Mouse (Mus musculus) intestine, embryonic 14.5 days (tissue): ENCODE measurements at regions not wholly inside any gene's neighbourhood (a gene's known extent, or its start where the extent isn't known, plus 50 kb on each side); places are given as distances from the start of the nearest gene placed in this dataset.
A peak's percentile ranks its signal among the peaks of the same experiment; 100 is the strongest.

Experiments used
- ATAC-seq: fragments of 200-750 bp; cut with Nextera tagmentation; replicated peaks from 2 replicates; pipeline ENCODE4 v1.8.0; 2017; ENCODE audit warnings: low read depth, moderate number of reproducible peaks, moderate TSS enrichment, moderate library complexity; ENCODE audit not compliant: low FRiP score, low TSS enrichment
- DNase-seq: peaks from one replicate; pipeline ENCODE4 v3.0.0-alpha.2; 2018; ENCODE audit warnings: low spot score
- H3K27ac ChIP-seq: fragments of 300-500 bp; sonication (generic); 2 replicates; pipeline ENCODE4 v1.5.1; 2014; ENCODE audit warnings: low read depth, mild to moderate bottlenecking, control low read depth
- H3K27me3 ChIP-seq: fragments of 300-500 bp; sonication (generic); replicated peaks from 2 replicates; pipeline ENCODE4 v1.6.1; 2014; ENCODE audit warnings: low read length, control low read depth; ENCODE audit not compliant: control insufficient read depth, insufficient read depth
- H3K36me3 ChIP-seq: fragments of 300-500 bp; sonication (generic); 2 replicates; pipeline ENCODE4 v1.6.1; 2014; ENCODE audit warnings: low read length, control low read depth; ENCODE audit not compliant: control insufficient read depth, insufficient read depth
- H3K4me1 ChIP-seq: fragments of 300-500 bp; sonication (generic); replicated peaks from 2 replicates; pipeline ENCODE4 v1.6.1; 2014; ENCODE audit warnings: low read length, control low read depth, mixed read lengths; ENCODE audit not compliant: control insufficient read depth, insufficient read depth
- H3K4me2 ChIP-seq: fragments of 300-500 bp; sonication (generic); 2 replicates; pipeline ENCODE4 v1.6.1; 2014; ENCODE audit warnings: low read length
- H3K4me3 ChIP-seq: fragments of 300-500 bp; sonication (generic); 2 replicates; pipeline ENCODE4 v1.5.1; 2014; ENCODE audit warnings: low read depth, low read length, control low read depth, mixed read lengths
- H3K9ac ChIP-seq: fragments of 300-500 bp; sonication (generic); 2 replicates; pipeline ENCODE4 v1.6.1; 2014; ENCODE audit warnings: mild to moderate bottlenecking, low read length
- H3K9me3 ChIP-seq: fragments of 300-500 bp; sonication (generic); 2 replicates; pipeline ENCODE4 v1.6.1; 2016; ENCODE audit warnings: low read length, control low read depth; ENCODE audit not compliant: control insufficient read depth
- WGBS: fragments of 180-500 bp; shearing (Covaris S2); extraction: QIAGEN DNeasy Blood & Tissue Kit; methylation state at CpG from one replicate; pipeline ENCODE4 v1.1.7; 2014; 5-methylcytosine and 5-hydroxymethylcytosine counted together

DNA sequence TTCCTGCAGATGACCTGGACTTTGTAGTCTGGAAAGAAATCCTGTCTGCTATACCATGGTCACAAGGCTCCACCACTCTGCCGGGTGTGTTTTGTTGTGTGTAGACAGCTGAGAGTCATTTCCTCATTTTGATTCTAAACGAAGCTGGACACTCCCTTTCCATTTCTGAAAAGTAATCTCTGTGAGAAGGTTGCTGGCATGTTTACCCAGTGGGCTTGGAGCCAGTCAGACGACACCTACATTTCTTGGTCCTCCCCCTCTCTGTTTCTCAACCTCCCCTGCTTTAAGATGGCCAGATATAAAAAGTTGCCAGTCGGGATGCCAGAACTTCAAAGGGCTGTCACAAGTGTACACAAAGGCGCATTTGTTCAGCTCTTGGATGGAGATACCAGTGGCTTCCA lies 100.8 kb upstream of the Agr3 start:
- Histone ChIP-seq H3K27ac (peak overlapping the region; percentile 34; the same call in 1 of the 2 replicates), H3K9me3 (no peaks in the 10 kb centered on the region), H3K4me2 (no peak overlapping the region), H3K9ac (no peak overlapping the region), H3K4me1 (0 out of 2 replicates have a peak, but pooled peaks cover 3% of the 10 kb centered on the region), H3K27me3 (no peaks in the 10 kb centered on the region), H3K4me3 (no peak overlapping the region), H3K36me3 (no peaks in the 10 kb centered on the region)
- DNase-seq (no peak), ATAC-seq (peak; percentile 43; the same call in 1 of the 2 replicates)
- 11% methylated on average over 5 of the region's 5 CpGs for WGBS

DNA sequence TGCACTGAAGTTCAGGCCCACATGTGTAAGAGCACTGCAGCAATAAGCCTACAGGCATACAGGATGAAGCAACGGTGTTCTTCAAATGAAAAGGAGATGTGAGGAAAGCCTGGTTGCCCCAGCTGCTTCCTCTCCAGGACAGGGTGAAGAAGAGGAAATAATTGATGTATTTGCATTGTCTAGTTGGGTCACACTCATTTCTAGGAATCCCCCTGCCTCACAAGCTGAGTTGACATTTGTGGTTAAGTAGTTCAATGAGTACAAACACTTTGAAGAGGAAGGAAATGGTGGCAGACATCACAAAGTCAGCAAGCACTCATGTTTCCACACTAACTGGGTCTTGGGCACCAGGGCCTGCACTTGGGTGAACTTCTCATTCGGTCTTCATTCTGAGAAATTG lies 126.2 kb upstream of the Agr3 start:
- ATAC-seq (no peak), DNase-seq (no peak)
- no peak overlapping the region for H3K4me3 ChIP-seq
- no peak overlapping the region for H3K4me2 ChIP-seq
- H3K27ac ChIP-seq: no peak overlapping the region
- no peaks in the 10 kb centered on the region for H3K9me3 ChIP-seq
- H3K9ac ChIP-seq: no peak overlapping the region
- H3K27me3 ChIP-seq: no peaks in the 10 kb centered on the region
- H3K36me3 ChIP-seq: no peaks in the 10 kb centered on the region
- WGBS: 80% methylated on average over 2 of the region's 2 CpGs
- H3K4me1 ChIP-seq: no peaks in the 10 kb centered on the region

DNA sequence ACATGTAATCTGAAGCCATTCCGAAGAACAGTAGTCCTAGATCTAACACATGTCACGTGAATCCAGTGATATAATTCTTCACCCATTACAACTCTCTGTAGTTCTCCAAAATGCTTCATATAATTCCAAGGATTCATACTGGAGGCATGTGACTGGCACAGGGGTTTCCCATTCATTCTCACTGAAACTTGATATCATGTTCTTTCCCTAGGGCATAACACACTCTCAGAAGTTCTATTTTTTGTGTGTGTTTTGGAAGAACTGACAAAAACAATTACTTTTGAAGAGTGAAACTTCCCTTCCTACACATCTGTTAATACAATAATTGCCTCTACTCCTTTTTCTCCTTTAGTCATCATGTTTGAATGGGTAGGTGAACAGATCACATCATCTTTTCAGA lies 150.0 kb upstream of the Agr3 start:
- 91% methylated on average over 2 of the region's 2 CpGs for whole genome bisulfite sequencing
- H3K27me3 ChIP-seq: no peaks in the 10 kb centered on the region
- H3K36me3 ChIP-seq: no peaks in the 10 kb centered on the region
- ATAC-seq (no peak), DNase-seq (no peak)
- no peak overlapping the region for H3K4me2 ChIP-seq
- H3K9ac ChIP-seq: no peak overlapping the region
- no peaks in the 10 kb centered on the region for H3K4me1 ChIP-seq
- H3K4me3 ChIP-seq: no peak overlapping the region
- H3K9me3 ChIP-seq: no peaks in the 10 kb centered on the region
- H3K27ac ChIP-seq: no peak overlapping the region

DNA sequence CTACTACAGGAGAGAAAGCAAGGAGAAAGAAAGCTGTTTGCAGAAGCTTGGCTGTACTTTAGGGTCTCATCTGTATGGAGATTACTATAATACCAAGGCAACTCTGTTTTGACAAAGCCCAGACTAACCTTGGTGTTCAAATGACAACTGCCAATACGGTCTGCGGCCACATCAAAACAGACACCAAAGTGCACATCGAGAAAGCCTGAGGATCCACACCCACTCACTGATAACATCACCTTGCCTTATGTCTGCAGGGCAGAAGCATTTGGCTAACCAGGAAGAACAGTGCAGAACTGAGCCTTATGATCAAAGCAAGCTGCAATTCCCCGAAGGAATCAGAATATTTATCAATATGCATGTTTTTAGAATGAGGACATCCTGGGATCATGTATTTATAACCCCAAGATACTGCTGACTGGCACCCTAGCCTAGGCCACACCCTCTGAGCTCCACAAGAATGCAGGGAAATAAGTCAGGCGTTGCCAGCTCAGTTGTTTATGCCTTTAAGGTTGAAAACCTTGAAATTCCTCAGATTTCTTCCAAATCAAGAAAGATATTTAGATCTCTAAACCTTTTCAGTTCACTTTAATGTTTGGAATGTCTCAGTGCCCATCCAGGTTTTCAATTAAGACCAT lies 154.9 kb upstream of the Agr3 start:
- no peaks in the 10 kb centered on the region for H3K9me3 ChIP-seq
- 62% methylated on average over 5 of the region's 5 CpGs for WGBS
- H3K36me3 ChIP-seq: no peaks in the 10 kb centered on the region
- no peak for ATAC-seq
- H3K4me3 ChIP-seq: no peak overlapping the region
- DNase-seq: no peak
- H3K9ac ChIP-seq: no peak overlapping the region
- no peaks in the 10 kb centered on the region for H3K4me1 ChIP-seq
- no peaks in the 10 kb centered on the region for H3K27me3 ChIP-seq
- no peak overlapping the region for H3K27ac ChIP-seq
- H3K4me2 ChIP-seq: no peak overlapping the region

DNA sequence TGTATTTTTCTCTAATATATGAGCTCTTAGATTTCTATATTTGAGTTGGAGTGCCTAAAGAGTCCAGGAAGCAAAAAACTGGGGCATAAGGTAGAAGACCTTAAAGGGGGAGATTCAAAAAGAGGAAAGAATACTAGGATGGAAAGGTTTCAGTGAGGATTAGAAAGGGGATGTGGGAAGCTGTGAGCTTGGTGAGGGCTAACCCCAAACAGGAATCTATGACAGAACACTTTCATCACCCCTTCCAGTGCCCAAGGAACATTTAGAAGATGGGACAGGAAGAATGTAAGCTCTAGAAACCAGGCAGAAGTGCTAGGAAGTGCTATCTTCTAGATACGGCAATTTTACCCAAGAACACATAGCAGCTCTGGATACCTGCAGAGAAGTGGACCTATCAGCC lies 166.5 kb upstream of the Agr3 start:
- Histone ChIP-seq H3K27ac (no peak overlapping the region), H3K9me3 (peaks cover under 1% of the 10 kb centered on the region; the same call in 1 of the 2 replicates), H3K9ac (no peak overlapping the region), H3K36me3 (no peaks in the 10 kb centered on the region), H3K27me3 (no peaks in the 10 kb centered on the region), H3K4me3 (no peak overlapping the region), H3K4me2 (no peak overlapping the region), H3K4me1 (no peaks in the 10 kb centered on the region)
- ATAC-seq: no peak
- no peak for DNase-seq
- 89% methylated on average over 1 of the region's 1 CpGs for WGBS

DNA sequence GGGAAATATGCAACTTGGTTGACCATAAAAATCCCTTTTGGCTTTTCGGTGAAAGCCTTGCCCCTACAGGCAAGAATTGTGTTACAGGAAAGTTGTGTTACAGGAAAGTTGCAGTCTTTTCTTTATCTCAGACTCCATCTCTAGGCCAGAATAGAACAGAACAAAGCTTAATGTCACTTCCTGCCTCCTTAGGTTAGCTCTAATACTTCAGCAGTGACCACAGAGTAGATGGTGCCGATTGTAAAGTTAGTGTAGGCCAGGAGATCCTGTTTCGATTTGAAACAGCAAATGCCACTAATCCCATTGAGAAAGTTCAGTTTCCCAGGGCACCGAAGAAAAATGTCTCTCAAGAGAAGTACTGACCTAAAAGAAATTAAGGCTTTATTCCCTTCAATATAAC lies 170.3 kb upstream of the Agr3 start:
- H3K4me3 ChIP-seq: no peak overlapping the region
- no peak overlapping the region for H3K9ac ChIP-seq
- no peaks in the 10 kb centered on the region for H3K27me3 ChIP-seq
- no peak for ATAC-seq
- no peaks in the 10 kb centered on the region for H3K36me3 ChIP-seq
- no peak overlapping the region for H3K27ac ChIP-seq
- DNase-seq: no peak
- H3K9me3 ChIP-seq: peaks cover 6% of the 10 kb centered on the region; the same call in 1 of the 2 replicates
- H3K4me1 ChIP-seq: no peaks in the 10 kb centered on the region
- 86% methylated on average over 4 of the region's 4 CpGs for WGBS
- no peak overlapping the region for H3K4me2 ChIP-seq

DNA sequence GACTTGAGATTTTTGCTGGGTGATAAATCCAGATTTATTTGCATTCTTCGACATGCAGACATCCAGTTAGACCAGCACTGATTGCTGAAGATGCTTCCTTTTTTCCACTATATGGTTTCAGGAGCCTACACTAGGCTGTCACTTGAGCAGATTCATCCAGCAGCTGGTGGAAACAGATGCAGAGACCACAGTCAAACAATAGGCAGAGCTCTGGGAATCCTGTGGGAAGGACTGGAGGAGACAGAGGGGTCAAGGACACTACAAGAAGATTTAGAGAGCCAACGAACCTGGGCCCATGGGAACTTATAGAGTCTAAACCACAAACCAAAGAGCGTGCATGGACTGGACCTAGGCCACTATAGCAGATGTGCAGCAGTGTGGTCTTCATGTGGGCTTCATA lies 177.4 kb upstream of the Agr3 start:
- no peak for ATAC-seq

DNA sequence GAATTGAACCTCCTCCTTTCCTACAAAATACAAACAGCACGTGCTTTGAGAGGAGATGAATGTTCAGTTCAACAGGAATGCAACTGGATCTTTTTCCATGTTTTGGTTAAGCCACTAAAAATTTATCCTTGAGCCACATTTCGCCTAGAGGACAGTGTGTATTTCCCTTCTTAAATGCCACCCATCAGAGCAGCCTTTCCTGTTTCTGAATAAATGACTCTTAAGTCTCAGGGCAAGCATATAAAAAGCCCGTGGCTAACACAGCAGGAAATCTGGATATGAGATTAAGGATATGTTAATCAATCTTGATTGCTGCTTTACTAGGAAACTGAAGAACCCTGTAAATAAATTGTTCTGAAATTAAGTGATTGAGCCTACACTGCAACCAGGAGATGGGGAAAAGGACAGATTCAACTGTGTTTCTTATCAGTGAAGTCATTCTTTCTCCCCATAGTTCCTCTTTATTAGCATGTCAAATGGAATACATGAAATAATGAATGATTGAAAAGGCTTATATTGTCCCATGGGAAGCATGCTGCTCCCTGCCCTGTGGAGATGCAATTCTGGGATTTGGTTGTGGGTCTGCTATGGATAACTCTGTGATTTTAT lies 178.6 kb upstream of the Agr3 start:
- ATAC-seq: no peak
- Histone ChIP-seq H3K27ac (no peak overlapping the region), H3K4me2 (no peak overlapping the region), H3K9me3 (no peaks in the 10 kb centered on the region), H3K36me3 (no peaks in the 10 kb centered on the region), H3K9ac (no peak overlapping the region), H3K4me3 (no peak overlapping the region), H3K27me3 (no peaks in the 10 kb centered on the region), H3K4me1 (no peaks in the 10 kb centered on the region)
- WGBS: 50% methylated on average over 3 of the region's 3 CpGs
- DNase-seq: no peak

More for the DNA sequence above, 177.4 kb upstream of the Agr3 start:
- Histone ChIP-seq H3K27ac (no peak overlapping the region), H3K36me3 (no peaks in the 10 kb centered on the region), H3K4me3 (no peak overlapping the region), H3K4me1 (no peaks in the 10 kb centered on the region), H3K27me3 (no peaks in the 10 kb centered on the region), H3K9me3 (no peaks in the 10 kb centered on the region), H3K4me2 (no peak overlapping the region), H3K9ac (no peak overlapping the region)
- no peak for DNase-seq
- whole genome bisulfite sequencing: 73% methylated on average over 3 of the region's 3 CpGs

DNA sequence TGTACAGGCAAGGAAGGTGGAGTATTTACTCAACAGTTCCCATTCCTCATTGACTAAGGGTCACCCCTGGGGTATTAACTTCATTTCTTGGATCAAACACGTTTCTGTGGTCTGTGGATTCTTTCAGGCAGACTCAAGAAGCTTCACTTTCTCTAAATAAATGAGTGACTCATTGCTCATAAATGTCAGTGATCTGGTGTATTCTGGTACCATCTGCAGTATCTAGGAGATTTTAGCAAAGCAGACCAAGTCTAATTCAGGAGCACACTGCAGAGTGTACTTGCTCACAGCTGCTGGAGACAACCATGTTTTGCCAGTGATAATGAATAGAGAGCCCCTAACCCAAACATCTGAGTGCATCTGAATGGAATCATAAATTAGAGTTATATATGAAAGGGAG lies 182.7 kb upstream of the Agr3 start:
- no peak overlapping the region for H3K27ac ChIP-seq
- no peaks in the 10 kb centered on the region for H3K36me3 ChIP-seq
- ATAC-seq: no peak
- no peaks in the 10 kb centered on the region for H3K27me3 ChIP-seq
- 19% methylated on average over 1 of the region's 1 CpGs for WGBS
- H3K4me2 ChIP-seq: no peak overlapping the region
- no peaks in the 10 kb centered on the region for H3K4me1 ChIP-seq
- H3K4me3 ChIP-seq: no peak overlapping the region
- no peak overlapping the region for H3K9ac ChIP-seq
- DNase-seq: no peak
- no peaks in the 10 kb centered on the region for H3K9me3 ChIP-seq
